Mouse (Mus musculus) E14TG2a.4 (cell line): ENCODE results near the gene Gm10750.
"Not testable (repeated sequence)": the region's sequence is repeated elsewhere in the genome, so short reads cannot be mapped to it uniquely, and the experiment has no call there.

Experiments
- H3K27me3 ChIP-seq: 2 replicates; pipeline ENCODE4 v1.6.1; 2014; ENCODE audit warnings: low read length, control low read depth; ENCODE audit not compliant: insufficient read depth
- H3K36me3 ChIP-seq: 2 replicates; pipeline ENCODE4 v1.6.1; 2014; ENCODE audit warnings: low read length, control low read depth; ENCODE audit not compliant: insufficient read depth
- H3K4me1 ChIP-seq: replicated peaks from 2 replicates; pipeline ENCODE4 v1.6.1; 2014; ENCODE audit warnings: low read depth, low read length, control low read depth
- H3K4me3 ChIP-seq: replicated peaks from 2 replicates; pipeline ENCODE4 v1.5.1; 2014; ENCODE audit warnings: mild to moderate bottlenecking, low read length
- H3K9me3 ChIP-seq: 2 replicates; pipeline ENCODE4 v1.6.1; 2014; ENCODE audit warnings: low read length, control low read depth
- CTCF ChIP-seq: conservative IDR thresholded peaks from 2 replicates; pipeline ENCODE4 v1.5.1; 2014; ENCODE audit warnings: low read length
- NANOG ChIP-seq: IDR thresholded peaks from 2 replicates; pipeline ENCODE4 v1.6.1; 2014; ENCODE audit warnings: borderline replicate concordance, low read length, mixed read lengths
- POU5F1 ChIP-seq: IDR thresholded peaks from 2 replicates; pipeline ENCODE4 v1.6.1; 2014; ENCODE audit warnings: low read length, borderline replicate concordance

The Gm10750 gene

GRCm38 (mm10) chr2:149017137-149017536, at the start of gene Gm10750:
Gene Gm10750, minus strand, starts transcription at chr2:149017237.
- H3K4me3 ChIP-seq, H3K27me3 ChIP-seq, H3K9me3 ChIP-seq, H3K4me1 ChIP-seq, H3K36me3 ChIP-seq: not testable (repeated sequence)

GRCm38 (mm10) chr2:149004826-149005225, 12.2 kb downstream of the Gm10750 start:
- Histone ChIP-seq H3K9me3 (no peaks in the 10 kb centered on the region), H3K4me3 (no peak overlapping the region), H3K27me3 (no peaks in the 10 kb centered on the region), H3K4me1 (no peaks in the 10 kb centered on the region), H3K36me3 (no peaks in the 10 kb centered on the region)
- TF ChIP-seq CTCF (no peak), POU5F1 (no peak), NANOG (no peak)

DNA sequence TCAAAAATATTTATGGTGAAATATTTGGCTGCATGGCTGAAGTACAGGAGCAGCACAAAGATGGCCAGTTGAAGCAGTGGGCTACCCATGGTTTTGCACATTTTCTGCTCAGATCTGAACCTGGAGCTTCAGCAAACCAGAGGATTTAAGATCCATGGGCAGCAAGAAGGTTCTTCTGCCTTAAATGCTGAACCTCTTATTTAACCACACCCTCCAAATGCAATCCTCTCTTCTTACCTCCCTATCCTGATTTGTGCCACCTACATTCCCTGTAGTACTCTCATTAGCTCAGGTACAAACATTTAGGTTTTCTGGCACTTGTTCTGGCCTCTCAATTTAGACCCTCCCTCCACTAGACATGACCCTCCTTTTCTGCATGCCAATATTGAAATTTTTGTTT, 13.9 kb downstream of the Gm10750 start, which contains the start of gene Gm1330:
Gm1330 (minus strand) TSS at position 101 of the 400 bp plus-strand sequence.
- H3K36me3 ChIP-seq: no peaks in the 10 kb centered on the region
- no peak for TF ChIP-seq POU5F1
- TF ChIP-seq NANOG: no peak
- no peak for TF ChIP-seq CTCF

GRCm38 (mm10) chr2:148995133-148995532, 21.9 kb downstream of the Gm10750 start:
- TF ChIP-seq NANOG (no peak), POU5F1 (no peak), CTCF (no peak)
- no peaks in the 10 kb centered on the region for H3K4me1 ChIP-seq
- H3K9me3 ChIP-seq: no peaks in the 10 kb centered on the region
- H3K27me3 ChIP-seq: no peaks in the 10 kb centered on the region
- H3K4me3 ChIP-seq: no peak overlapping the region
- no peaks in the 10 kb centered on the region for H3K36me3 ChIP-seq

More for the DNA sequence above, 13.9 kb downstream of the Gm10750 start, which contains the start of gene Gm1330:
- no peaks in the 10 kb centered on the region for H3K9me3 ChIP-seq
- H3K27me3 ChIP-seq: no peaks in the 10 kb centered on the region
- H3K4me3 ChIP-seq: no peak within 1 kb of the TSS
- no peaks in the 10 kb centered on the region for H3K4me1 ChIP-seq
